In the genomic region with DNA sequence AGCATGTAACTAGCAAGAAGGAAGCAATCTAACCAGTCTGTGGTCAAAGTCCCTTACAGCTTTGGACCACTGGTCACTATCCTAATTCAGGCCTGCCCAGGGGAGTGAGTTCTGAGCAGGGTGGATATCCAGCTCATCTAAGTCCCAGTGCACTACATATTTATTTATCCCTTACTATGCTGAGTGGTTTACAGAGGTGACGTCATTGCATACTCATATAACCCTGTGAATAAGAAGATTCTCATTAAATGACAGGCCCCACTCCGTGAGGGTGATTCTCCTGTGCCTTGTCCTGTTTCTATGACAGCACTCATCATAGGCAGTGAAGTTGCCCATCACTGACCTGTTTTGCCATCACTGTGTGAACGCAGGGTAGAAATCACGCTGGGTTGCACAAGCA, we compare ENCODE assay signal across 8 mouse cellular contexts. TPM values are rescaled to one million over a fixed set of nuclear protein-coding genes. Genes with fewer than 3 reads are reported as not detected.
DNase-seq lines count a peak whose midpoint lies in the region; ATAC-seq and TF ChIP-seq lines count a peak whose summit lies in the region.

No protein-coding gene starts in this region.

- no peak for TF ChIP-seq POLR2A in kidney, adult 2 months (IDR thresholded peaks at IDR 0.05; ENCODE audit: low read depth, low read length)

- no peak overlapping the region for H3K4me2 ChIP-seq in embryonic facial prominence, embryonic 12.5 days (replicated peaks)
- H3K4me2 ChIP-seq in hindbrain, embryonic 12.5 days (replicated peaks): no peak overlapping the region
- no peak overlapping the region for H3K4me2 ChIP-seq in midbrain, postnatal 0 days (ENCODE audit: low read depth, low read length, poor library complexity, severe bottlenecking)

- DNase-seq in kidney, adult 2 months: no peak
- no peak for DNase-seq in kidney, adult 18-20 months
- no peak for DNase-seq in midbrain, postnatal 0 days (ENCODE audit: low spot score)
- no peak for DNase-seq in c-Kit-positive CD71-positive TER-119-positive erythroid progenitor cells, embryonic 14.5 days (ENCODE audit: low spot score)
- DNase-seq in kidney, postnatal 10 days: no peak
- DNase-seq in right cerebral cortex, postnatal 10 days (ENCODE audit: low spot score in 2 of 2): no peak

- peak overlapping the region; percentile 79; the same call in 1 of the 2 replicates for H3K27ac ChIP-seq in kidney, adult 2 months (ENCODE audit: insufficient read depth, low read depth, low read length)
- peak overlapping the region; percentile 80; the same call in 1 of the 2 replicates for H3K27ac ChIP-seq in embryonic facial prominence, embryonic 12.5 days
- peak overlapping the region; percentile 82 for H3K27ac ChIP-seq in hindbrain, embryonic 12.5 days
- H3K27ac ChIP-seq in midbrain, postnatal 0 days (ENCODE audit: low read depth, low read length): peak overlapping the region; percentile 71

- no peak overlapping the region for H3K4me3 ChIP-seq in kidney, adult 2 months (ENCODE audit: insufficient read depth, low read depth, low read length)
- H3K4me3 ChIP-seq in embryonic facial prominence, embryonic 12.5 days: no peak overlapping the region
- no peak overlapping the region for H3K4me3 ChIP-seq in hindbrain, embryonic 12.5 days
- no peak overlapping the region for H3K4me3 ChIP-seq in midbrain, postnatal 0 days (ENCODE audit: low read depth, low read length)

- H3K9me3 ChIP-seq in embryonic facial prominence, embryonic 12.5 days: no peaks in the 10 kb centered on the region
- no peaks in the 10 kb centered on the region for H3K9me3 ChIP-seq in hindbrain, embryonic 12.5 days (replicated peaks)
- no peaks in the 10 kb centered on the region for H3K9me3 ChIP-seq in midbrain, postnatal 0 days (ENCODE audit: low read length)

- WGBS in kidney, adult 2 months: 83% methylated on average over 4 of the region's 4 CpGs
- WGBS in embryonic facial prominence, embryonic 12.5 days: 89% methylated on average over 4 of the region's 4 CpGs
- 69% methylated on average over 4 of the region's 4 CpGs for WGBS in hindbrain, embryonic 12.5 days
- 49% methylated on average over 4 of the region's 4 CpGs for WGBS in midbrain, postnatal 0 days

- H3K36me3 ChIP-seq in kidney, adult 2 months (ENCODE audit: control insufficient read depth, insufficient read depth, low read length): no peaks in the 10 kb centered on the region
- H3K36me3 ChIP-seq in embryonic facial prominence, embryonic 12.5 days: peaks cover 40% of the 10 kb centered on the region
- peaks cover 48% of the 10 kb centered on the region for H3K36me3 ChIP-seq in hindbrain, embryonic 12.5 days
- peaks cover 40% of the 10 kb centered on the region for H3K36me3 ChIP-seq in midbrain, postnatal 0 days (ENCODE audit: insufficient read depth, low read length)

- H3K27me3 ChIP-seq in kidney, adult 2 months (replicated peaks; ENCODE audit: control insufficient read depth, insufficient read depth, low read length): no peaks in the 10 kb centered on the region
- H3K27me3 ChIP-seq in embryonic facial prominence, embryonic 12.5 days: no peaks in the 10 kb centered on the region
- no peaks in the 10 kb centered on the region for H3K27me3 ChIP-seq in hindbrain, embryonic 12.5 days
- no peaks in the 10 kb centered on the region for H3K27me3 ChIP-seq in midbrain, postnatal 0 days (ENCODE audit: insufficient read depth, low read length)

- no peak overlapping the region for H3K9ac ChIP-seq in embryonic facial prominence, embryonic 12.5 days
- H3K9ac ChIP-seq in hindbrain, embryonic 12.5 days: no peak overlapping the region
- no peak overlapping the region; the same call in 1 of the 2 replicates for H3K9ac ChIP-seq in midbrain, postnatal 0 days (replicated peaks; ENCODE audit: low read length, poor library complexity, severe bottlenecking)

- no peak for ATAC-seq in embryonic facial prominence, embryonic 12.5 days (ENCODE audit: insufficient number of reproducible peaks, insufficient read depth, low FRiP score, low TSS enrichment)
- ATAC-seq in hindbrain, embryonic 12.5 days (ENCODE audit: low FRiP score): no peak; the same call in 1 of the 2 replicates
- ATAC-seq in midbrain, postnatal 0 days (ENCODE audit: low FRiP score): no peak

- no peak for TF ChIP-seq CTCF in kidney, adult 2 months (conservative IDR thresholded peaks at IDR 0.05; ENCODE audit: insufficient read depth, insufficient read length, low read depth, low read length)
- TF ChIP-seq CTCF in midbrain, postnatal 0 days (IDR thresholded peaks at IDR 0.05): no peak

- H3K4me1 ChIP-seq in kidney, adult 2 months (ENCODE audit: control insufficient read depth, insufficient read depth, low read length): peaks cover 56% of the 10 kb centered on the region
- H3K4me1 ChIP-seq in embryonic facial prominence, embryonic 12.5 days: peaks cover 23% of the 10 kb centered on the region
- H3K4me1 ChIP-seq in hindbrain, embryonic 12.5 days: peaks cover 60% of the 10 kb centered on the region
- H3K4me1 ChIP-seq in midbrain, postnatal 0 days (ENCODE audit: insufficient read depth, low read length): 0 out of 2 replicates have a peak, but pooled peaks cover 6% of the 10 kb centered on the region

RNA-seq across cellular contexts. Expression of a gene that starts 8.5 kb away (rescaled TPM):
- polyA plus RNA-seq in kidney, adult 2 months (2012; rRNA removed): 13.5 and 15.3 TPM in 2 replicates
- polyA plus RNA-seq in embryonic facial prominence, embryonic 12.5 days (2016; fragmentation: Nextera tagmentation; extraction: Ambion mirVana): 28.8 and 29.7 TPM in 2 replicates
- 38.1 and 39.9 TPM in 2 replicates for polyA plus RNA-seq in hindbrain, embryonic 12.5 days (2016; fragmentation: Nextera tagmentation; extraction: Ambion mirVana)
- total RNA-seq in midbrain, postnatal 0 days (2014; rRNA removed): 41.9 and 48.4 TPM in 2 replicates
- 50.6 and 55.2 TPM in 2 replicates for polyA plus RNA-seq in midbrain, postnatal 0 days (2015; fragmentation: Nextera tagmentation; extraction: Ambion mirVana)

RNA-seq across cellular contexts. Expression of a gene that starts 24.3 kb away (rescaled TPM):
- 41.5 and 49.3 TPM in 2 replicates for polyA plus RNA-seq in kidney, adult 2 months (2012; rRNA removed)
- polyA plus RNA-seq in embryonic facial prominence, embryonic 12.5 days (2016; fragmentation: Nextera tagmentation; extraction: Ambion mirVana): 49.0 and 55.8 TPM in 2 replicates
- 112 and 115 TPM in 2 replicates for polyA plus RNA-seq in hindbrain, embryonic 12.5 days (2016; fragmentation: Nextera tagmentation; extraction: Ambion mirVana)
- total RNA-seq in midbrain, postnatal 0 days (2014; rRNA removed): 286 and 357 TPM in 2 replicates
- 176 and 178 TPM in 2 replicates for polyA plus RNA-seq in midbrain, postnatal 0 days (2015; fragmentation: Nextera tagmentation; extraction: Ambion mirVana)

RNA-seq across cellular contexts. Expression of a gene that starts 35.0 kb away (rescaled TPM):
- polyA plus RNA-seq in kidney, adult 2 months (2012; rRNA removed): 29.6 and 35.4 TPM in 2 replicates
- polyA plus RNA-seq in embryonic facial prominence, embryonic 12.5 days (2016; fragmentation: Nextera tagmentation; extraction: Ambion mirVana): 9.5 and 10.2 TPM in 2 replicates
- polyA plus RNA-seq in hindbrain, embryonic 12.5 days (2016; fragmentation: Nextera tagmentation; extraction: Ambion mirVana): 11.9 and 12.5 TPM in 2 replicates
- total RNA-seq in midbrain, postnatal 0 days (2014; rRNA removed): 8.9 and 18.6 TPM in 2 replicates
- polyA plus RNA-seq in midbrain, postnatal 0 days (2015; fragmentation: Nextera tagmentation; extraction: Ambion mirVana): 16.8 and 18.8 TPM in 2 replicates

RNA-seq across cellular contexts. Expression of a gene that starts 43.0 kb away (rescaled TPM):
- 4.3 and 5.3 TPM in 2 replicates for polyA plus RNA-seq in kidney, adult 2 months (2012; rRNA removed)
- polyA plus RNA-seq in embryonic facial prominence, embryonic 12.5 days (2016; fragmentation: Nextera tagmentation; extraction: Ambion mirVana): 4.7 and 5.4 TPM in 2 replicates
- polyA plus RNA-seq in hindbrain, embryonic 12.5 days (2016; fragmentation: Nextera tagmentation; extraction: Ambion mirVana): 7.6 and 8.1 TPM in 2 replicates
- 0.76 and 8.6 TPM in 2 replicates for total RNA-seq in midbrain, postnatal 0 days (2014; rRNA removed)
- 3.1 and 4.7 TPM in 2 replicates for polyA plus RNA-seq in midbrain, postnatal 0 days (2015; fragmentation: Nextera tagmentation; extraction: Ambion mirVana)

RNA-seq across cellular contexts. Expression of a gene that starts 50.7 kb away (rescaled TPM):
- 54.1 and 70.7 TPM in 2 replicates for polyA plus RNA-seq in kidney, adult 2 months (2012; rRNA removed)
- 10.3 and 10.5 TPM in 2 replicates for polyA plus RNA-seq in embryonic facial prominence, embryonic 12.5 days (2016; fragmentation: Nextera tagmentation; extraction: Ambion mirVana)
- 5.4 and 7.0 TPM in 2 replicates for polyA plus RNA-seq in hindbrain, embryonic 12.5 days (2016; fragmentation: Nextera tagmentation; extraction: Ambion mirVana)
- total RNA-seq in midbrain, postnatal 0 days (2014; rRNA removed): 1.4 TPM in 2 replicates
- polyA plus RNA-seq in midbrain, postnatal 0 days (2015; fragmentation: Nextera tagmentation; extraction: Ambion mirVana): 1.5 and 1.6 TPM in 2 replicates
